Mouse (Mus musculus) hindbrain, embryonic 13.5 days (tissue): Measurements from ENCODE around the gene Msrb2. TPM values are rescaled to one million over a fixed set of nuclear protein-coding genes. Genes with fewer than 3 reads are reported as not detected.
A peak's percentile ranks its signal among the peaks of the same experiment; 100 is the strongest.

Source experiments
- ATAC-seq: fragments of 200-750 bp; cut with Nextera tagmentation; 2 replicates; pipeline ENCODE4 v1.8.0; 2017; ENCODE audit warnings: moderate TSS enrichment; ENCODE audit not compliant: low FRiP score
- H3K27ac ChIP-seq: fragments of 300-500 bp; sonication (generic); 2 replicates; pipeline ENCODE4 v1.5.1; 2015; ENCODE audit warnings: inconsistent platforms, mild to moderate bottlenecking, moderate library complexity
- H3K27me3 ChIP-seq: fragments of 300-500 bp; sonication (generic); 2 replicates; pipeline ENCODE4 v1.6.1; 2015; ENCODE audit warnings: mild to moderate bottlenecking, inconsistent platforms
- H3K36me3 ChIP-seq: fragments of 300-500 bp; sonication (generic); 2 replicates; pipeline ENCODE4 v1.6.1; 2015; ENCODE audit warnings: mild to moderate bottlenecking, inconsistent platforms
- H3K4me1 ChIP-seq: fragments of 300-500 bp; sonication (generic); replicated peaks from 2 replicates; pipeline ENCODE4 v1.6.1; 2015; ENCODE audit warnings: inconsistent platforms
- H3K4me2 ChIP-seq: fragments of 300-500 bp; sonication (generic); 2 replicates; pipeline ENCODE4 v1.6.1; 2015; ENCODE audit warnings: inconsistent platforms, mild to moderate bottlenecking, moderate library complexity
- H3K4me3 ChIP-seq: fragments of 300-500 bp; sonication (generic); 2 replicates; pipeline ENCODE4 v1.5.1; 2015; ENCODE audit warnings: mild to moderate bottlenecking, inconsistent platforms
- H3K9ac ChIP-seq: fragments of 300-500 bp; sonication (generic); 2 replicates; pipeline ENCODE4 v1.6.1; 2015; ENCODE audit warnings: mild to moderate bottlenecking, inconsistent platforms
- H3K9me3 ChIP-seq: fragments of 300-500 bp; sonication (generic); 2 replicates; pipeline ENCODE4 v1.6.1; 2016; ENCODE audit warnings: inconsistent platforms
- WGBS: fragments of 180-500 bp; shearing (Covaris S2); methylation state at CpG from one replicate; pipeline ENCODE4 v1.1.7; 2015; 5-methylcytosine and 5-hydroxymethylcytosine counted together
- polyA plus RNA-seq: library from polyadenylated mRNA; unstranded; fragments of >200 nt; fragmentation: Nextera tagmentation; extraction: Ambion mirVana; gene quantifications from 2 replicates; pipeline ENCODE4 v1.2.1, GENCODE M21; 2015

Gene Msrb2
- polyA plus RNA-seq, 1 experiment from 2014 or later: 10.4 TPM

DNA sequence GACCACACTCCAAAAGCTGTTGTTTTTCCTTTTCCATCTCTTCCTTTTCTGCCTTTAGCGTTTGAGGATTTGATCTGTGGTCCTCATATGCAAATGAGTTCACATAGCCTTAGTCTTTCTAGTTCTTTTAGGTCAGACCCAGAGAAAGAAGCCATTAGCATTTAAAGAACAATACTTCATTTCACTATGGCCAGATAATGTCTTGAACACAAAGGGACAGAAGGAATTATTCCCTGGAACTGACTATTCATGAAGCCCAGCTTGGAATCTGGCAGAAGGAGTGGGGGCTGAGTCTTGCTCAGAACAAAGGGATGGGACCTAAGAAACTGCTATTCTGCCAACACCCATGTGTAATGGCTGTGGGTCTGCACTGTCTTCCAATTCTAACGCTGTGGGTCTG is 21.6 kb downstream of the Msrb2 start:
- Histone ChIP-seq H3K4me2 (no peak overlapping the region), H3K4me1 (0 out of 2 replicates have a peak, but pooled peaks cover 6% of the 10 kb centered on the region), H3K9ac (no peak overlapping the region), H3K27me3 (no peaks in the 10 kb centered on the region), H3K9me3 (peaks cover 5% of the 10 kb centered on the region; the same call in 1 of the 2 replicates), H3K4me3 (no peak overlapping the region), H3K27ac (no peak overlapping the region), H3K36me3 (no peaks in the 10 kb centered on the region)
- WGBS: 18% methylated on average over 2 of the region's 2 CpGs
- ATAC-seq: no peak

DNA sequence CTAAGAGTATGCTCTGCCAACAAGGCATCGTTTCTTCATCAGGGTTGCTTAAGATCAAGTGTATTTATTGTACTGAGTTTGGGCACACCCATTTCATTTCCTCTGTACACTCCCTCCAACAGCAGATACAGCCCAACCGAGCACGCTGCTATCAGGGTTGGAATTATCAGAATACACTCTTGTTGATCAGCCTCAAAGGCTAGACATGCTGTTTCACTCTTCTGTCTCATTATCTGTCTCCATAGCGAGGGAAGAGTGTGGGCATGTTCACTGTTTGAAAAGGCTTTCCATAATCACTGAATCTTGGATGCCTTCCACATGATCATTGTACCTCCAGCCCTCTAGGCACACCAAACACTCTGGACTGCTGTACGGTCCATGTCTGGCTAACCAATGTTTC is 34.2 kb downstream of the Msrb2 start:
- H3K27ac ChIP-seq: no peak overlapping the region
- no peaks in the 10 kb centered on the region for H3K36me3 ChIP-seq
- H3K9me3 ChIP-seq: no peaks in the 10 kb centered on the region
- WGBS: 78% methylated on average over 5 of the region's 5 CpGs
- H3K9ac ChIP-seq: no peak overlapping the region
- H3K4me2 ChIP-seq: no peak overlapping the region
- no peaks in the 10 kb centered on the region for H3K4me1 ChIP-seq
- H3K27me3 ChIP-seq: no peaks in the 10 kb centered on the region
- H3K4me3 ChIP-seq: no peak overlapping the region
- ATAC-seq: no peak

GRCm38 (mm10) chr2:19406531-19406930 is 35.3 kb downstream of the Msrb2 start:
- WGBS: 68% methylated on average over 3 of the region's 3 CpGs
- H3K4me3 ChIP-seq: no peak overlapping the region

GRCm38 (mm10) chr2:19414222-19414965 is 43.2 kb downstream of the Msrb2 start:
- ATAC-seq: peak; percentile 68
- H3K4me1 ChIP-seq: 0 out of 2 replicates have a peak, but pooled peaks cover 4% of the 10 kb centered on the region
- peak overlapping the region; percentile 60 for H3K4me2 ChIP-seq
- no peak overlapping the region for H3K27ac ChIP-seq
- 24% methylated on average over 19 of the region's 19 CpGs for WGBS
- H3K27me3 ChIP-seq: peaks cover 34% of the 10 kb centered on the region
- no peaks in the 10 kb centered on the region for H3K9me3 ChIP-seq
- H3K9ac ChIP-seq: peak overlapping the region; percentile 62
- no peaks in the 10 kb centered on the region for H3K36me3 ChIP-seq
- H3K4me3 ChIP-seq: peak overlapping the region; percentile 32

More at GRCm38 (mm10) chr2:19406531-19406930, 35.3 kb downstream of the Msrb2 start:
- Histone ChIP-seq H3K4me1 (no peaks in the 10 kb centered on the region), H3K27me3 (no peaks in the 10 kb centered on the region), H3K9ac (no peak overlapping the region), H3K9me3 (no peaks in the 10 kb centered on the region), H3K4me2 (no peak overlapping the region), H3K36me3 (no peaks in the 10 kb centered on the region), H3K27ac (no peak overlapping the region)
- ATAC-seq: no peak

DNA sequence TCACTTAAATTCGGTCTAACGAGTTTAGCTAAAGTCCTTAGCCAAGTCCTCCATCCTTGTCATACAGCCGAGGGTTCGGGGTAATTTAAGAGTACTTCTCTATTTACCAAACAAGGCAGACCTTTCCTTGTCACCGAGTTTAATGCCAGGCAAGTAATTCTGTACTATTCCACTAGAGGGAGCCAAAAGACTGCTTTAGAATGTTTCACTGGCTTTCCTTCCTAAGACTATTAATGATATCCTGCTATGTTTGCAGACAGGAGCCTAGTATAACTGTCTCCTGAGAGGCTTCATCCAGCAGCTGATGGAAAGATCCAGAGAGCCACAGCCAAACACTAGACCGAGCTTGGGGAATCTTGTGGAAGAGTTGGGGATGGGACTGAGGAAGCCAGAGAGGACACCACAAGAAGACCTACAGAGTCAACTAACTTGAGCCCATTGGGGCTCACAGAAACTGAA is 43.9 kb downstream of the Msrb2 start:
- WGBS: 2% methylated on average over 6 of the region's 6 CpGs
- ATAC-seq: peak; percentile 69
- H3K36me3 ChIP-seq: no peaks in the 10 kb centered on the region
- no peaks in the 10 kb centered on the region for H3K9me3 ChIP-seq
- no peak overlapping the region for H3K27ac ChIP-seq
- peak overlapping the region; percentile 32 for H3K4me3 ChIP-seq
- peaks cover 36% of the 10 kb centered on the region for H3K27me3 ChIP-seq
- peak overlapping the region; percentile 62 for H3K9ac ChIP-seq
- peak overlapping the region; percentile 60 for H3K4me2 ChIP-seq
- H3K4me1 ChIP-seq: peaks cover 7% of the 10 kb centered on the region; the same call in 1 of the 2 replicates

GRCm38 (mm10) chr2:19416066-19416465 is 44.8 kb downstream of the Msrb2 start:
- WGBS: 81% methylated on average over 6 of the region's 6 CpGs
- ATAC-seq: no peak

GRCm38 (mm10) chr2:19419686-19420345 is 48.6 kb downstream of the Msrb2 start:
- WGBS: 81% methylated on average over 1 of the region's 1 CpGs
- Histone ChIP-seq H3K36me3 (no peaks in the 10 kb centered on the region), H3K9me3 (no peaks in the 10 kb centered on the region), H3K4me3 (no peak overlapping the region), H3K4me2 (no peak overlapping the region), H3K27me3 (peaks cover 64% of the 10 kb centered on the region), H3K9ac (no peak overlapping the region), H3K27ac (no peak overlapping the region), H3K4me1 (peaks cover 8% of the 10 kb centered on the region)
- 0 out of 2 replicates have a peak, but pooled peaks have one; percentile 6 for ATAC-seq

More at GRCm38 (mm10) chr2:19416066-19416465, 44.8 kb downstream of the Msrb2 start:
- Histone ChIP-seq H3K27ac (no peak overlapping the region), H3K9me3 (no peaks in the 10 kb centered on the region), H3K36me3 (no peaks in the 10 kb centered on the region), H3K4me2 (no peak overlapping the region), H3K27me3 (peaks cover 36% of the 10 kb centered on the region), H3K4me1 (peaks cover 7% of the 10 kb centered on the region; the same call in 1 of the 2 replicates), H3K9ac (no peak overlapping the region), H3K4me3 (no peak overlapping the region)

- Histone ChIP-seq H3K4me1 (peaks cover 7% of the 10 kb centered on the region), H3K9me3 (no peaks in the 10 kb centered on the region), H3K9ac (no peak overlapping the region), H3K27ac (no peak overlapping the region), H3K27me3 (peaks cover 68% of the 10 kb centered on the region), H3K4me2 (no peak overlapping the region), H3K36me3 (no peaks in the 10 kb centered on the region), H3K4me3 (no peak overlapping the region)
- no peak for ATAC-seq
These were observed 51.0 kb downstream of the Msrb2 start for GRCm38 (mm10) chr2:19422226-19422625.

DNA sequence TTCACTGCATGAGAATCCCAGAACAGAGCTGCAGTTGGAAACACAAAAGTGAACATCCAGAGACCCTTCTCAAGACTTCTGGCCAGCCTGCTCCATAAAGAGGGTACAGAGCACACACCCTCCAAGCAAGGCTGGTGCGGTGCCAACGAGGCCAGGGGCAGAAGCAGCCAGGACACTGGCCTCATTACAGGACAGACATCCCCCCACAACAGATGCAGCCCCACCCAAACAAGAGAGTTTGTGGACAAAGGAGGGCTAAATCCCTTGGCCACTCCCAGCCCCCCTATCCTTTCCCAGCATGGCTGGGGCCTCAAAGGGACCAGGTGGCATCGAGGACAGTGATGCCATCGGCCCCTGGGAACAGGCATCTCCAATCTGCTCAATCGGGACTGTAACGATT is 51.8 kb downstream of the Msrb2 start:
- no peak overlapping the region for H3K9ac ChIP-seq
- H3K4me3 ChIP-seq: no peak overlapping the region
- no peak overlapping the region for H3K4me2 ChIP-seq
- H3K27me3 ChIP-seq: peaks cover 67% of the 10 kb centered on the region
- H3K9me3 ChIP-seq: no peaks in the 10 kb centered on the region
- 0 out of 2 replicates have a peak, but pooled peaks have one; percentile 28 for ATAC-seq
- WGBS: 64% methylated on average over 6 of the region's 6 CpGs
- H3K4me1 ChIP-seq: peaks cover 7% of the 10 kb centered on the region
- no peaks in the 10 kb centered on the region for H3K36me3 ChIP-seq
- H3K27ac ChIP-seq: no peak overlapping the region

- H3K27me3 ChIP-seq: peaks cover 95% of the 10 kb centered on the region
- H3K9me3 ChIP-seq: no peaks in the 10 kb centered on the region
- H3K27ac ChIP-seq: no peak overlapping the region
- H3K36me3 ChIP-seq: no peaks in the 10 kb centered on the region
- 8% methylated on average over 10 of the region's 10 CpGs for WGBS
- ATAC-seq: no peak
- no peak overlapping the region for H3K4me2 ChIP-seq
- H3K9ac ChIP-seq: no peak overlapping the region
- H3K4me1 ChIP-seq: peaks cover 26% of the 10 kb centered on the region
- H3K4me3 ChIP-seq: no peak overlapping the region
These were observed 57.8 kb downstream of the Msrb2 start for GRCm38 (mm10) chr2:19429031-19429430.

DNA sequence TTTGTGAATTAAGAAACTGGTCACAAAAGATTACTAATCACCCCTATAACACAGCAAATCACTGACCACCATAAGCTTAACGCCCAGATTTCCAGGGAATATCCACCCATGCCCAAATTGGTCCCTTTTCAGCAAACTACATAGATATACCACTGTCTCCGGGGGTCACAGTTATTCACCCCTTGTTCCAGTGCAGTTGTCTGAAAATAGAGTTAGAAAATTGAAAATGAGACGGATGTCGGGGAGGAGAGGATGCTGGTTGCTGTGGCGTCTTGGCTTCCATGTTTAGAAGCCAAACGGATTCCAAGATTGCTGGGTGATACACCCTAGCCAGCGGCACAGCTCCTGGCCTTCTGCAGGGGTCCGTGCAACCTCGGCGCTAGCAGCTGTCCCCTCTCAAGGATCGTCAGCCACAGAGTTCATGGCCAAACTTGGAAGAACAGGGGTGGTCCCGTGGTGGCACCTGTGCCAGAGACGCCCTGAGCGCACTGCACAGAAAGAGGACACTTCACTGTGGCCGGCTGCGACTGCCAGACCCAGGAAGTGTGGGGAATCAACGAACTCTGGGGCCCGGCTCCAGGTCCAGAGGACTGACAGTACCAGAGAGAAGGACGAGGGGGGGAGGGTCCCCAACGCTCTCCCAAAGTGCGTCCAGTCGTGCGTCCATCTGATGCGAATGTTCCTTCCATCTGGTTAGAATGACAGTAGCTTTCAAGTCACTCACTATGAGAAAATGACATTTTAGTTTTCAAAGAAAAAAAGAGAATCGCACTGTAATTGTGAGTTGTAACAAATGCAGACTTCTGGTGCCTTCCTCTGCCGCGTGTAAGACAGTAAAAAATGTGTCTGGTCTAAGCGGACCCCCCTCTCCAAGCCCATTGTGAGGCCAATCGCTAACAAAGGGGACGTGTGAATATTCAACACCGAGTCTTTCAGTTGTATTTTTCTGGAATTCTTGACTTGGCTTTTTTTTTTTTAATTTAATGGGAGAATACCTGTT is 58.8 kb downstream of the Msrb2 start:
- Histone ChIP-seq H3K36me3 (no peaks in the 10 kb centered on the region), H3K4me1 (peaks cover 26% of the 10 kb centered on the region), H3K9ac (no peak overlapping the region), H3K27me3 (peaks cover 95% of the 10 kb centered on the region), H3K27ac (no peak overlapping the region), H3K4me3 (peak overlapping the region; percentile 38), H3K4me2 (peak overlapping the region; percentile 60), H3K9me3 (no peaks in the 10 kb centered on the region)
- no peak for ATAC-seq
- WGBS: 2% methylated on average over 31 of the region's 31 CpGs
